Mouse (Mus musculus) left cerebral cortex, adult 18-20 months (tissue): Measurements from ENCODE around the gene Fsd1l. TPM values are rescaled to one million over a fixed set of nuclear protein-coding genes. Genes with fewer than 3 reads are reported as not detected.

ENCODE experiments used
- DNase-seq, 2 experiments: peaks; one replicate each; pipeline ENCODE4 v3.0.0; 2021 to 2022; ENCODE audit warnings: low spot score in 2 of 2, mixed read lengths in 1 of 2
- long read RNA-seq, 2 experiments: library from polyadenylated mRNA; stranded (forward); transcript quantifications; one replicate each; pipeline ENCODE4 v2.0.0; 2021
- total RNA-seq, 2 experiments: library from RNA; stranded (reverse); gene quantifications; 2 replicates each; pipeline ENCODE4 v1.2.3; 2021

Gene Fsd1l
- 10 to 100 TPM; 31.0 to 34.4 TPM for total RNA-seq
- long read RNA-seq, experiment 1, partial matches to known transcripts = 2 of 4 reads
- long read RNA-seq, experiment 1, other reads (novel, unspliced or antisense) = 0 of 4 reads
- long read RNA-seq, experiment 2, partial matches to known transcripts = 1 of 6 reads
- long read RNA-seq, experiment 2, other reads (novel, unspliced or antisense) = 4 of 6 reads

- DNase-seq = peak; percentile 76 to 85
Measured at GRCm38 (mm10) chr4:53631316-53632010, at the start of gene Fsd1l. Fsd1l (plus strand) TSS chr4:53631471.

GRCm38 (mm10) chr4:53587676-53588075, 43.6 kb upstream of the Fsd1l start:
- no peak for DNase-seq

DNA sequence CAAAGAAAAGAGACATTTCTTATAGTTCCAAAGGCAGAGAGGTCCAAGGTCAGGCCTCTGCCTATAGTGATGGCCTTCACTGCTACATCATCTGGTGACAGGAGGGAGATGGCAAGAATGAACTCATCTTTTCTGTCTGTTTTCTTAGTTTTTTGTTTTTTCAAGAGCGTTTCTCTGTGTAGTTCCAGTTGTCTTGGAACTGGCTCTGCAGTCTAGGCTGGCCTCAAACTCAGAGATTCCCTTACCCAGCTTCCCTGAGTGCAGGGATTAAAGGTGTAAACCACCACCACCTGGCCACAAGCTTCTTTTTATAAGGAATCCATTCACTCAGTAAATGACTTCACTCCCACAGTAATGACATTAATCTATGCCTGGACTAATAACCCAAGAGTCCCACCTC, 42.3 kb upstream of the Fsd1l start:
- DNase-seq = no peak

DNA sequence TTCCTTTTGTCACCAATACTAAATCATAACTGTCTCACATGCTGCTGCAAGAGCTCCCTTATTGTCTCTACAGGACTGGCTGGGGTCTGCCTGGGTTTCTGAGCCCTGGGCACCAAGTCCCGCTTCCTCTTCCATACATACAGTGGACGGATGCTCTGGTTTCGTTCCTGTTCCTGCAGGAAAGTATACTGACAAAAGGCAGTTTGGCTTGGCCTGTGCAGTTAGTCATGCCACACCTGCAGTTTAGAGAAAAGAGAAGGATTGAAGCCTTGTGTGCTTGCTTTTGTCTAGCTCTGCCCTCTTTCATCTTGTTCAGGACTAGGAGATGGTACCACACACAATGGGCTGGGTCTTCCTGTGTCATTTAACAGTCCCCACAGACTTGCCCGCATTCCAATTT, 41.8 kb upstream of the Fsd1l start:
- DNase-seq = no peak

DNA sequence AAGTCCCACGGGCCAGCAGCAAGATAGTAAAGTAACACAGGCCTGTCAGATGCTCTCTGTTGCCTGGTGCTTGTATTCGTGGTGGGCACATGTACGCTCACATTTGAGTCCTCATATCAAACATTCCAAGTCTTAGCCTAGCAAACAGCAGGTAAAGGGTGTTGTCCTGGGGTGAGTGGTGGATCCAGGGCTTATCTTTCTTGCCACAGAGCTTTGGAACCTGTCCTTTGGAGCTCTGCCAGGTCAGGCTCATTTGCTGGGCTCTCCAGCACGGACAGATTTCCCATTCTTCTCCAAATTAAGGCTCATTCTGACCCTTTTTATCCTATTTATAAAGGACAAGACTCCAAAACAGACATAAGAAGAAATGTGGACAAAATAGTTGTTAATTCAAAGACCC, 41.1 kb upstream of the Fsd1l start:
- DNase-seq = no peak

- no peak for DNase-seq
Measured at GRCm38 (mm10) chr4:53590691-53591447, 40.4 kb upstream of the Fsd1l start.

- no peak for DNase-seq
Measured at GRCm38 (mm10) chr4:53591536-53591935, 39.7 kb upstream of the Fsd1l start.

DNA sequence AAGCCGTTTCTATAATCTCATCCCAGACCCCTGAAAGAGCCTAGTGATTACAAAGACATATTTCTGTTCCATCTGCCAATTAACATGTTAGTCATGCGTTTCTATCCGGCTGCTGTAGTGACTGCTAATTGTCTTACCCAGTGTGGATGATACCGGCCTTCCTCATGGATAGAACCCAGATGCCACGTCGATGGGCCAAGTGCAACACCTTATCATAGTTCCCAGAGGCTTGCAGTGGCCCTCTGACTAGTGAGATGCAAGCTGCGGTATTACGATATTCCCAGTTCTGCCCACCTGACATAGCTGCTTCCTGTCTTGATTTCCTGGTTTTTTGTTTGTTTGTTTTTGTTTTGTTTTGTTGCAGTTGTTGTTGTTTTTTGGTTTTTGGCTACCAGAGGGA, 39.3 kb upstream of the Fsd1l start:
- DNase-seq = no peak

DNA sequence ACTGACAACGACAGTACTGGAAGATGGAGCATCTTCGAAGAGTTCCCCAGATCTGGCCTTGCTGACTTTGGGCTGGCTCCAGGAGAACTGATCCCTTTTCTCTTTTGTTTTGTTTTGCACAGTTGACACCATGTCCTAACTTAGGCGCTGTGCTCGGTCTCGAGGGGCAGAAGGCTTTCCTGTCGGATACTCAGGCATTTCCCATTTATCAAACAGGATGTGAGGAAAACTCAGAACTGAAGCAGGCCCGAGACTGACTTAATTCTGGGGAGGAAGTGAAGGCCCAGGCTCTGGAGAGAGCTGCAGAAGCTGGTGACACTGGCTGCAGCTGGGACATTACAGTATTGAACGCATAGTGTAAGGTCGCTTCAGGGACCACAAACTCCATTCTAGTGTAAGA, 38.9 kb upstream of the Fsd1l start:
- DNase-seq = no peak

DNA sequence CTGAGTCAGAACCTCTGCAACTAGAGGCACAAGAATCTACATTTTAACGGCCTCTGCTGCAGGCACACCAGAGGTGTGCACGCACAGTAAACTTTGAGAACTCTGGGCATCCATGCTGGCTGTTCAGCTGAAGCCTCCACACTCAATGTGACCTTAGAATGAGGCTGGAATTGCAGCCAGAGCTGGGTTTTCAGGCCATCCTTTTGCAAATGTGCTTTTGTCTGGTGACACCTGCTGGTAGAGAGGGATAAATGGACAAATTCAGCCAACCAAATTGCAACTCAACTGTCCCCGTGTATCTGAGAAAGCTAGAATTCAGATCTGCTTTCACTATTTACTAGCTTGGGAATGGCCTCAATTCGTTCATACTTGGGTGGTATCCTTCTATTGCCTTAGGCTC, 37.1 kb upstream of the Fsd1l start:
- DNase-seq = peak; percentile 55 to 63

- DNase-seq = no peak
Measured at GRCm38 (mm10) chr4:53595246-53596062, 35.8 kb upstream of the Fsd1l start.

- DNase-seq = no peak
Measured at GRCm38 (mm10) chr4:53596063-53596895, 35.0 kb upstream of the Fsd1l start.

GRCm38 (mm10) chr4:53600462-53600861, 30.8 kb upstream of the Fsd1l start:
- DNase-seq = no peak

DNA sequence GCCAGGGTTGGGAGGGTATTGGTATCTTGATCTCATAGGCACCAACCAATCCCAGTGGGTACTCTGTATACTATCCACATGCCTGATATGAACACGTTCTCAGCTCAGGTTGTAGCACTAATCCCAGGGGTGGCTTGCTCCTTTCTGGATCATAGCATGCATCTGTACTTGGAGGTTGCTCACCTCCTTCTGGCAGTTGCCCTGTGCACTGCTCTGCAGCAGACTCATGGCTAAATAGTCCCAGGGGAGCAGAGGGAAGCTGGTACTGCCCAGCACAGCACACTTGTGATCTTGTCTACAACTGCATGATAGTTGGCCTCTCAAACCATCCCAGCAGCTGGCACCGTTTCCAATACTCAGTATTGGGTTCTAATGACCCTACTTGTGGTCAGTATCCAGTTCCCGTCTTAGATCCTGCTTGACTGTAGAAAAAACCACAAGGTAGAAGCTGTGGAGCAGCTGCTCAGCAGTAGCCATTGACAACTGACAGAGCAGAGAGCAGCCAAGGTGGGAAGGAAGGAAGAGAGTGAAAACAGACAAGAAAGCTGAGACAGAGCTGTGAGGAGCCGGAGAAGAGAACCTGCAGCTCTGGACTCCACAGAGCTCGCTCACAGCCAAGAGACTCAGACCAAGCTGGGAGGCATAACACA, 16.6 kb upstream of the Fsd1l start:
- DNase-seq = no peak

GRCm38 (mm10) chr4:53617968-53618367, 13.3 kb upstream of the Fsd1l start:
- DNase-seq = no peak

- DNase-seq = no peak
Measured at GRCm38 (mm10) chr4:53620104-53620503, 11.2 kb upstream of the Fsd1l start.

GRCm38 (mm10) chr4:53621084-53621483, 10.2 kb upstream of the Fsd1l start:
- no peak for DNase-seq

DNA sequence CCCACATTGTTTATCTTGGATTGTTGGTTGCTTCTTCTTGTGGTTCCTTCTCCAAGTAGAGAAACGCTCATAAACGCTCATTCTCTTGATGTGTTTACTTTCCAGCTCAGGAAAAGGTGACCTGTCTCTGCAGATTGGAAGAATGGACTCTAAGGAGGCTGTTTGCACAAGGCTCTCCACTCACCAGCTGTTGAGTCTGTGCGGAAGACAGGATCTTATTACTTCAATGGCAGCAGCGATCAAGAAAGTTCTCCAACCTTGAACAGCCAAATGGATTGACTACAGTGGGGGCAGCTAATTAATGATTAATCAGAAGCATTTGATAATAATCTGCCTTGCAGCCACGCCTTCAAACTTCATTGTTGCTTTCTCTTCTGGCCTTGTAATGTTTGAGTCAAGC, 9.8 kb upstream of the Fsd1l start:
- DNase-seq = no peak

- DNase-seq = no peak
Measured at GRCm38 (mm10) chr4:53623711-53624110, 7.6 kb upstream of the Fsd1l start.

- no peak for DNase-seq
Measured at GRCm38 (mm10) chr4:53624816-53625215, 6.5 kb upstream of the Fsd1l start.
